Mouse (Mus musculus) T-helper 17 cell (primary cell): ENCODE data around the gene Lrp1.

Source experiments
- in situ Hi-C, 2 experiments: fragments of 300-600 bp; cut with MboI, MseI; formaldehyde crosslinking; loops; 1 replicate in 1 of 2; 2 replicates in 1 of 2; pipeline ENCODE4 v1.15.1; 2025; ENCODE audit warnings: high pct_unique_total_duplicates in 2 of 2

Lrp1 gene

DNA sequence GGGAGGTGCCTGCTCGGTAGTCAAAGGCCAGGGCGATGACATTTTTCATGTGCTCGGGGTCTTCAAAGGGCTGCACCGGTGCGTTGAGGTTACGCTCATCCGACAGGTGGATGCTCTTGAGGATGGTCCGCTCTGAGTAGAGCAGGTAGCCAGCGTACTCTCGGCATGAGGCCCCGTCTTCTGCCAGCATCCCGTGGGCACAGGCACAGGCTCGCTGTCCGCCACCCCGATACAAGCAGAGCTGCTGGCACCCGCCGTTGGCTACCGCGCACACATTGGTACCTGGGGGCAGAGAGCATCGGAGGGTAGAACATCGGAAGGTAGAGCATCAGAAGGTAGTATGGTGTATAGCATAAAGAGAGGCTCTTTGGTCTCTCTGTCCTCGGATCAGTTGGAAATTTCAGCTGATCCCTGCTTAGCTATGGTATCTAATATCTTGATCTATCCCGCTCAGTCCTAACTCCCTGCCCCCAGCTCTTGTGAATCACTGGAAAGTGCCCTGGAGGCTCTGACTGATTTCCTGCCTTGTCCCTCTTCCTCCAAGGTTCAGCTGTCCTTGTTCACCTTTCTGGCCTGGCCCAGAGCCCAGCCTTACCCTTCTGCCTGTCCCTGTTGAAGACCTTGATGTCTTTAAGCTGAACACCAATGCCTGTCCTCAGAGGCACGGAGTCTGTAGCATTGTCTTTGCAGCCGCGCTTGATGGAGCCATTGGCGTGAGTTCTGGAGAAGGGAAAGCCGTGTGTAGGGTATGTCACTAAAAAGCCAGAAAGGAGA lies 54.2 kb downstream of the Lrp1 start:
- in situ Hi-C loops: no loop called here

GRCm38 (mm10) chr10:127564301-127564700 lies 56.6 kb downstream of the Lrp1 start:
- in situ Hi-C loops: no loop called here

- in situ Hi-C loops: no loop called here
Measured at GRCm38 (mm10) chr10:127563840-127564239, 57.1 kb downstream of the Lrp1 start.

GRCm38 (mm10) chr10:127561145-127561544 lies 59.8 kb downstream of the Lrp1 start:
- in situ Hi-C loops: no loop called here

DNA sequence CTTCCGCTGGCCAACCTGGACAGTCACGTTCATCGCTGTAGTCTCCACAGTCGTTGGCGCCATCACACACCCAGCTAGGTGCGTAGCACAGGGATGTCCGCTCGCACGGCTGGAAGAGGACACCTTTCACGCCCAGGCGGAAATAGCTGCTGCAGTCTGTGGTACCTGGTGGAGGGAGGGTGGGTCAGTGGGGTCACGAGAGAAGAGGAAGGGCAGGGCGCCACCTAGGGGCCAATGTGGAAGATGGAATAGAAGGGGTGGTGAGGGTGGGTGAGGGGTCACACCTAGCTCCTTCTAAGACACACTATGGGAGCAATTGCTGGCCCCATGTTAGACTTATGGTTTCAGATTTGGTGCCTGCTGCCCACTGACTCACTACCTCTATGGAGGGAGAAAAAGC lies 63.6 kb downstream of the Lrp1 start:
- in situ Hi-C loops: no loop called here

DNA sequence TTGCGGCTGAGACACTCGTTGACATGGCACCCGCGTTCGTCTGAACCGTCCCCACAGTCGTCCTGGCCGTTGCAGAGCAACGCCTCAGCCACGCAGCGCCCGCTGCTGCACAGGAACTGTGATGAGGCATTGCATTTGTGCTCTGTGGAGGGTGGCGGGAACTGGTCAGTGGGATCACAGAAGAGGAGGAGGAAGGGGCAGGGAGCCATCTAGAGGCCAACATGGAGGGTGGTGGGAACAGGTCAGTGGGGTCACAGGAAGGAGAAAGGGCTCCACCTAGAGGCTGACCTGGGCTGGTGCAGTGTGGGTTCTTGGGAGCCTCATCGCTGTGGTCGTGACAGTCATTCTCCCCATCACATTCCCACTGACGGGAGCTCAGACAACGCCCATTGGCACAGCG lies 65.2 kb downstream of the Lrp1 start:
- in situ Hi-C loops: no loop called here

GRCm38 (mm10) chr10:127549892-127550291 lies 71.1 kb downstream of the Lrp1 start:
- in situ Hi-C loops: no loop called here

DNA sequence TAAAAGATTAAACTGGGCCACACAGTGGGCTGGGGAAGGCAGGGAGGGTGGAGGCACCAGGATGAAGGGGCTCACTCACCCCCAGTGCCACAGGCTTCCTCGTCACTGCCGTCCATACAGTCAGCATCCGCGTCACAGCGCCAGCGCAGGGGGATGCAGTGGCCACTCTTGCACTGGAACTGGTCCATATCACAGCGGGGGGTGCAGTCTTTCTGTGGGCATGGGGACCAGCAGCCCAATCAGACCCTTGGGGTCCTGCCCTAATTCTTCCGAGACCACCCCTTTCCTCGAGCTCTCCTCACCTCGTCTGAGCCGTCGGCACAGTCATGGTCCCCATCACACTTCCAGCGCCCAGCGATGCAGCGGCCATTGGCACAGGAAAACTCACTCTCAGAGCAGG lies 72.7 kb downstream of the Lrp1 start:
- in situ Hi-C loops: no loop called here

- in situ Hi-C loops: no loop called here
Measured at GRCm38 (mm10) chr10:127546505-127546904, 74.4 kb downstream of the Lrp1 start.

DNA sequence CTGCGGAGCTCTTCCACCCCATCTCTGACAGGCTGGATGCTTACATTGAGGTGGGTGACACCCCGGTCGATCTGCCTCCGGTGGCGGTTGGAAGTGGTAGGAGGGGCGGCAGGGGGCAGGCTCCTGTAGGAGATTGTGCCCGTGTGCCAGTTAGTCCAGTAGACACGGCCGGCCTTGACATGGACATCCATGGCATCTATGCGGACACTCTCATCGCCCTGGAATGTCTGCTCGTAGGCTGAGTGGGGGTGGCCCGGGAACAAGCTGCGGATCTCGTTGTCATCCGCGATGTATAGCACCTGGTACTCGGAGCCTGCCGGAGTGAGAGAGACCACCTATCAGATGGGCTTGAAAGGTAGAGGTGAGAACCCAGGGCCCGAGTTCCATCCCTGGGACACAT lies 76.6 kb downstream of the Lrp1 start:
- in situ Hi-C loops: loop anchor here (5.0 kb wide), 1 partner anchor 37 kb away; no protein-coding TSS in a partner anchor

DNA sequence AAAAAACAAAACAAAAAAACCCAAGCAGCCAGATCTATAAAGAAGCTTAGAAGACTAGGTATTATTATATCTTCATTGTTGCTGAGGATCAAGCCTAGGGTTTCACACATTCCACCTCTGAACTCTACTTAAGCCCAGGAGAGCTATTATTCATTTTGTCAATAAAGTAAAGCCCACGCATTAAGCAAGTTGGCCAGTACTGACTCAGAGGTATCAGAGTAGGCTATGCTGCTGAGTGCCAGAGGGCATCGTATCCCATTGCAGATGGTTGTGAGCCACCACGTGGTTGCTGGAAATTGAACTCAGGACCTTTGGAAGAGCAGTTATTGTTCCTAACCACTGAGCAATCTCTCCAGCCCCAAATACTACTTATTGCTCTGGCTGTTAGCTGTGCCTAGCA lies 77.0 kb downstream of the Lrp1 start:
- in situ Hi-C loops: loop anchor here (5.0 kb wide), 1 partner anchor 37 kb away; no protein-coding TSS in a partner anchor

- in situ Hi-C loops: loop anchor here (5.0 kb wide), 1 partner anchor 35 kb away; no protein-coding TSS in a partner anchor
Measured at GRCm38 (mm10) chr10:127542720-127543119, 78.2 kb downstream of the Lrp1 start.

- in situ Hi-C loops: loop anchor here (5.0 kb wide), 1 partner anchor 35 kb away; no protein-coding TSS in a partner anchor
Measured at GRCm38 (mm10) chr10:127542084-127542483, 78.9 kb downstream of the Lrp1 start.

DNA sequence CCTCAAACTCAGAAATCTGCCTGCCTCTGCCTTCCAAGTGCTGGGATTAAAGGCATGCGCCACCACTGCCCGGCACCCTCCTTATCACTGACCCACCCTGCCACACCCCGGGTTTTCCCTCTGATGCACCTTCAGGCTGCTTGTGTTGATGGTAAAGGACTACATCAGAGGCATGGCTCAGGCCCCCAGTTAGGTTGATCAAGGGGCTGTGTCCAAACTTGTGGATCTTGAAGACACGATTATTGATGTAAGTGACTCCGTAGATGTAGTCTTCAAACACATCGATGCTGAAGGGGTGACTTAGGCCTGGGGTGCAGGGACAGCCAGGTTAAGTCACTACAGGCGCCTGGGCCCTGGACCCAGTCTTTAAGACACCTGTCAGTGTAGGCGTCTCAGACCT lies 79.4 kb downstream of the Lrp1 start:
- in situ Hi-C loops: loop anchor here (5.0 kb wide), 1 partner anchor 34 kb away; no protein-coding TSS in a partner anchor

DNA sequence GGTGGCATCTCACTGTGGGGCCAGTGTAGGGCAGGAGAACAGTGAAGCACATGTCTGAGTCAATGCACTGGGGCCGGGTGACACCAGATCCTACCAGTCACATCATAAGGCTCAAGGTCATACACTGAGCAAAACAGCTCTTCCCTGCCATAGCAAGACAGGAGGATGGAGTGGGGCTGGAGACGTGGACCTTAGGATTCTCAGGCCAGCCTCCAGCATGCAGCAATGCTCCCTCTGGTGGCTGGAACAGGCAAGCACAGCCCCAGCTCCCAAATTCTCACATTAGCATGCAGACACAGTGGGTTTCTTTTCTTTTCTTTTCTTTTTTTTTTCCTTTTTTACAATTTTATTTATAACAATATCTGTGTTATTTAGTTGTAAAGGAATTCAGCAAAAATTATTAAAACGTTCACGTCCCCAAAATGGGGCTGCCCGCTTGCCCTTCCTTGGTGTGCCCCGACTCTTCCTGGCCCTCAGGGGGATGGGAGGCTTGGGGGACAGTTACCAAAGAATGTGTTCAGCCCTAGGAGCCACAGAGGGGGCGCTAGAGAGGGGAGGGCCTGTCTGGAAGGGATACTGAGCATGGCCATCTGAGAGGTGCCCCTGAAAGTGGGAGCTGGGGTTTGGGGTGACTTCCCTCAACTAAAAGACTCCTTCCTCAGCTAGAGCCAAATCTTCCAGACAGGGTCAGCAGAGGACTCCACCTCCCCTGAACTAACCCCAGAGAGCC lies 82.9 kb downstream of the Lrp1 start:
- in situ Hi-C loops: no loop called here

GRCm38 (mm10) chr10:127536586-127537314 lies 84.2 kb downstream of the Lrp1 start:
- in situ Hi-C loops: no loop called here

GRCm38 (mm10) chr10:127534929-127535384 lies 86.0 kb downstream of the Lrp1 start:
- in situ Hi-C loops: no loop called here

- in situ Hi-C loops: no loop called here
Measured at GRCm38 (mm10) chr10:127534036-127534928, 86.7 kb downstream of the Lrp1 start, which contains the start of gene Nxph4. Gene Nxph4 (minus strand): TSS chr10:127534559.

DNA sequence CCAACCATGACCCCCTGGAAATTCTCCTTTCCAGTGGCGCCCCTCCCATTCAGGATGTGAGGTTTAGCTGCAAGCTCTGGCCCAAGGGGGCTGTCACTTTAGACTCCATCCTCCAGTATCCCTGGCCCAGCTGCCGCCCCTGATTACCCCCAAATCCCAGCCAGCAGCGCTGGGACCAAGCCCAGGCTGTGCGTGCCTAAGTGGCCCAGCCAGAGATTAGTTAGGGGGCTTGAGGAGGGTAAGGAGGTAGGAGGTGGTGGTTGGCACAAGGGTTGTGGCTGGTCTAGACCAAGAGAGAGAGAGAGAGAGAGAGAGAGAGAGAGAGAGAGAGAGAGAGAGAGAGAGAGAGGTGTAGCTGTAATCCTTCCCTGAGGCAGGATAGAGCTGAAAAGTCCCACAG lies 89.4 kb downstream of the Lrp1 start:
- in situ Hi-C loops: no loop called here

DNA sequence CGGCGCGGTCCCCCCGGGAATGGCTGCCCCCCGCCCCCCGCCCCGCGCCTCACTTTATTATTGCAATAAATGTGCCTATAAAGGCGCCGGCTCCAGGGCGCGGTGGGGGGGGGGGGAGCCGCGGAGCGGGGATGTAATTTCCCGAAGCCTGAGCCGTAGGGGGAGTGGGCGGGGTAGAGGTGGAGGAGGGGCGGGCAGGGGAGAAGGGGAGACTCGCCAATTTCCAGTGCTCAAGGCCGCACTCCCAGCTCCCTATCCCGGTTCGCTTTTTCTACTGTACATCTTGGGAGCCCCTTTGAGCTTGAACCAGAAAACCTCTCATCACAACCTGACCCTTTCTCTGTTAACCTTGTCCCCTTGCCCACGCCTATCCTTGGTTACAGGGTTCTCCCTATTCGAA lies 90.0 kb downstream of the Lrp1 start:
- in situ Hi-C loops: no loop called here

DNA sequence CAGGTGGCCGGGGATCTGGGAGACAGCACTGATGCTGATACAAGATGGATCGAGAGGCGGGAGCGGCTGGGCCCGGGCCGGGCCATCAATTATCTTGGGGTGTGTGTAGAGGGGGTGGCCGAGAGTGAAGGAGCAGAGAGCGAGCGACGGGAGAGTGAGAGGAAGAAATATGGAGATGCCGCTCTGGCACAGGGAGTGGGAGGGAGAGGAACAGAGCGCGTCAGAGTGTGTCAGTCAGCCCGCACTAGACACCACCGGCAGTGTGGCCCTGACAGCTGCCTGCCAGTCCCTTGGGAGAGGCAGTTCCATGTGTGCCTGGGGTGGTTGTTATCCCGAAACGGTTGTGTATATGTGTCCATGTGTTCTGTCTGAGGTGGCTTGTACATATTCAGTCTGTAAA lies 93.5 kb downstream of the Lrp1 start:
- in situ Hi-C loops: no loop called here
